26 mouse cellular contexts compared by ENCODE assay signal in the genomic region with DNA sequence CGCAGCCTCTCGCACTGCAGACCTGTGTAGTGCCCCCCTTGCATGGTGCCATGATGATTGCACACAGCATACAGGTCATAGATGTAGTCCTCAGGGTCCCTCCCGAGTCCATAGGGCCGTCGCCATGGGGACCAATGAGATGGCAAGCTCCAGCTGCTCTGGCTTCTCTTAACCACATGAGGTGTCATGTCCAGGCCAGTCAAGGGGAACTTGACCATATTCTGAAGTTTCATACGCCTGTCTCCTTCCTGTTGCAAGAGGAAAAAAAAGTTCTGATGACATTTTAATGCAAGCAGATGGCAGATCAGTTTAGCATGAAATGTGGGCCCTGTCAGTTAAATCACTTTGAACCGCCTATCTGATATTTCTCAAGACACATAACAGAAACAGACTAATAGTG. TPM values are rescaled to one million over a fixed set of nuclear protein-coding genes. Genes with fewer than 3 reads are reported as not detected.
A peak's percentile ranks its signal among the peaks of the same experiment; 100 is the strongest.
DNase-seq lines count a peak whose midpoint lies in the region; ATAC-seq and TF ChIP-seq lines count a peak whose summit lies in the region.
"Had no signal": no experiment of that assay in that cellular context is flagged by ENCODE, and none has a peak within 500 bp of the region (broad histone marks: within the 10 kb centered on the region; RNA-seq: fewer than 3 reads in every experiment).

No protein-coding gene starts in this region.

- dilution Hi-C loops in CH12.LX (cut with MboI; ENCODE audit: extremely low pct_ligation_motif_present, extremely low pct_unique_long_range_greater_than_20kb, low sequenced_read_pairs), result no loop called here

- DNase-seq in 416B (ENCODE audit: low read depth) (peak; percentile 61), CH12.LX (ENCODE audit: extremely low read depth) (peak; percentile 27)
- peak; percentile 13 for DNase-seq in splenic B cell, adult 2 months (ENCODE audit: low read depth, low spot score)
- DNase-seq in urinary bladder, postnatal 14 days (ENCODE audit: low spot score), result no peak
- DNase-seq in heart, adult 9 months (ENCODE audit: low spot score in 2 of 2), result no peak
- DNase-seq in layer of hippocampus, postnatal 25 days (ENCODE audit: extremely low spot score in 1 of 2, low spot score in 1 of 2), result no peak
- DNase-seq: adrenal gland, adult 2 months; adrenal gland, postnatal 10 days; adrenal gland, postnatal 25 days; B cell, adult 2 months; cerebellum, adult 11 months; cerebellum, adult 18-20 months; cerebellum, adult 8-10 months; cerebellum, adult 9-11 months; cerebellum, postnatal 14 days; cerebellum, postnatal 36 days; embryo, embryonic 11 days had no signal

- no peak for TF ChIP-seq EP300 in CH12.LX (IDR thresholded peaks at IDR 0.05; ENCODE audit: low read length)

- H3K9me3 ChIP-seq in CH12.LX (replicated peaks; ENCODE audit: low read length), result no peaks in the 10 kb centered on the region
- H3K9me3 ChIP-seq: embryonic facial prominence, embryonic 13.5 days; embryonic facial prominence, embryonic 15.5 days; forebrain, embryonic 10.5 days; forebrain, embryonic 12.5 days had no signal

- ATAC-seq in megakaryocyte, adult 5-6 weeks (ENCODE audit: poor library complexity, severe bottlenecking), result peak; percentile 54
- ATAC-seq: CD4-positive, CD25-positive, alpha-beta regulatory T cell, adult 4 months; forebrain, embryonic 14.5 days; forebrain, embryonic 16.5 days had no signal

- peaks cover 0 to 16% of the 10 kb centered on the region in 2 experiments; a peak in 2 of 4 replicates for H3K4me1 ChIP-seq in CH12.LX (ENCODE audit: control insufficient read depth in 1 of 2, insufficient read depth in 2 of 2)
- H3K4me1 ChIP-seq: embryonic facial prominence, embryonic 13.5 days; embryonic facial prominence, embryonic 15.5 days; forebrain, embryonic 10.5 days; forebrain, embryonic 12.5 days had no signal

- peaks cover 35 to 91% of the 10 kb centered on the region in 2 experiments for H3K36me3 ChIP-seq in CH12.LX (replicated peaks in 1 of 2; ENCODE audit: control insufficient read depth in 1 of 2, insufficient read depth in 1 of 2, low read length in 1 of 2)
- peaks cover 5% of the 10 kb centered on the region for H3K36me3 ChIP-seq in splenic B cell, adult 2 months (ENCODE audit: control insufficient read depth, insufficient read depth, low read length, poor library complexity, severe bottlenecking)

- H3K9ac ChIP-seq in CH12.LX (ENCODE audit: insufficient read depth, low read depth), result no peak overlapping the region
- H3K9ac ChIP-seq: embryonic facial prominence, embryonic 13.5 days; embryonic facial prominence, embryonic 15.5 days; forebrain, embryonic 12.5 days had no signal

- no peak for TF ChIP-seq CTCF in CH12.LX (conservative IDR thresholded peaks at IDR 0.05 in 1 of 2, IDR thresholded peaks at IDR 0.05 in 1 of 2; ENCODE audit: low read depth in 2 of 2, low read length in 2 of 2)

- TF ChIP-seq POLR2A in CH12.LX (IDR thresholded peaks at IDR 0.05; ENCODE audit: low read depth, low read length), result no peak

- no peak overlapping the region for H3K4me2 ChIP-seq in CH12.LX (ENCODE audit: insufficient read depth, low read depth, poor library complexity, severe bottlenecking)
- H3K4me2 ChIP-seq: embryonic facial prominence, embryonic 13.5 days; embryonic facial prominence, embryonic 15.5 days; forebrain, embryonic 12.5 days had no signal

- H3K27me3 ChIP-seq in CH12.LX (replicated peaks), result no peaks in the 10 kb centered on the region
- no peaks in the 10 kb centered on the region for H3K27me3 ChIP-seq in splenic B cell, adult 2 months (ENCODE audit: control insufficient read depth, insufficient read depth, low read length, poor library complexity, severe bottlenecking)
- H3K27me3 ChIP-seq: embryonic facial prominence, embryonic 13.5 days; embryonic facial prominence, embryonic 15.5 days; forebrain, embryonic 12.5 days had no signal

- no peak for TF ChIP-seq RAD21 in CH12.LX (IDR thresholded peaks at IDR 0.05; ENCODE audit: low read depth, low read length)

- no peak overlapping the region for H3K27ac ChIP-seq in CH12.LX (ENCODE audit: insufficient read depth, low read depth)
- H3K27ac ChIP-seq: embryonic facial prominence, embryonic 13.5 days; embryonic facial prominence, embryonic 15.5 days; forebrain, embryonic 10.5 days; forebrain, embryonic 12.5 days had no signal

- H3K79me2 ChIP-seq in CH12.LX (replicated peaks; ENCODE audit: control insufficient read depth, extremely low read depth, insufficient read depth, poor library complexity, severe bottlenecking), result no peaks in the 10 kb centered on the region

- H3K4me3 ChIP-seq in CH12.LX (replicated peaks in 1 of 3; ENCODE audit: low read depth in 2 of 3, low read length in 2 of 3, poor library complexity in 1 of 3), result no peak overlapping the region
- H3K4me3 ChIP-seq: embryonic facial prominence, embryonic 13.5 days; embryonic facial prominence, embryonic 15.5 days; erythroblast, embryonic 14.5 days; forebrain, embryonic 10.5 days; forebrain, embryonic 12.5 days had no signal

- in situ Hi-C loops in CH12.LX (cut with MboI; ENCODE audit: low pct_ligation_motif_present, low pct_unique_long_range_greater_than_20kb, low sequenced_read_pairs), result no loop called here

TF ChIP-seq in CH12.LX, 34 proteins besides CTCF, POLR2A, EP300 and RAD21:
- TF ChIP-seq ZKSCAN1 (IDR thresholded peaks at IDR 0.05; ENCODE audit: borderline replicate concordance, low read depth, low read length) (no peak), CHD2 (IDR thresholded peaks at IDR 0.05; ENCODE audit: low read length) (no peak), JUN (IDR thresholded peaks at IDR 0.05; ENCODE audit: insufficient read depth, low read depth, low read length) (no peak), SIN3A (IDR thresholded peaks at IDR 0.05; ENCODE audit: low read length) (no peak), MYC (IDR thresholded peaks at IDR 0.05; ENCODE audit: low read depth, low read length) (no peak), USF1 (IDR thresholded peaks at IDR 0.05; ENCODE audit: low read depth, low read length) (no peak), TCF12 (IDR thresholded peaks at IDR 0.05; ENCODE audit: low read depth, low read length) (no peak), USF2 (conservative IDR thresholded peaks at IDR 0.05; ENCODE audit: low read depth, low read length) (no peak), ZC3H11A (IDR thresholded peaks at IDR 0.05; ENCODE audit: low read depth, low read length) (no peak), MEF2A (IDR thresholded peaks at IDR 0.05; ENCODE audit: borderline replicate concordance, low read depth, low read length) (no peak), BHLHE40 (IDR thresholded peaks at IDR 0.05; ENCODE audit: low read depth, low read length) (no peak), ZMIZ1 (IDR thresholded peaks at IDR 0.05; ENCODE audit: low read depth, low read length) (no peak), MXI1 (IDR thresholded peaks at IDR 0.05; ENCODE audit: low read depth, low read length) (no peak), ZNF384 (IDR thresholded peaks at IDR 0.05; ENCODE audit: low read depth, low read length) (no peak), GABPA (IDR thresholded peaks at IDR 0.05; ENCODE audit: insufficient replicate concordance, low read depth, low read length) (no peak), PAX5 (IDR thresholded peaks at IDR 0.05; ENCODE audit: low read length) (no peak), ELF1 (IDR thresholded peaks at IDR 0.05; ENCODE audit: low read depth, low read length) (no peak), NRF1 (IDR thresholded peaks at IDR 0.05; ENCODE audit: low read depth, low read length) (no peak), IRF4 (IDR thresholded peaks at IDR 0.05; ENCODE audit: low read depth, low read length) (no peak), RCOR1 (conservative IDR thresholded peaks at IDR 0.05; ENCODE audit: low read depth, low read length) (no peak)

RNA-seq across cellular contexts. Expression of a gene that starts 48.2 kb away (rescaled TPM):
- 7.5 and 8.6 TPM in 2 replicates for total RNA-seq in CH12.LX (2012; rRNA removed)
- total RNA-seq in CH12.LX (2014; rRNA removed), result 8.0 and 9.1 TPM in 2 replicates
- 6.4 and 7.8 TPM in 2 replicates for polyA plus RNA-seq in CH12.LX (2012; ENCODE audit: insufficient read length, low read depth)
- 4.7 and 5.3 TPM in 2 replicates for total RNA-seq in megakaryocyte, adult 5-6 weeks (2015)
- 4.0 and 4.5 TPM in 2 replicates for total RNA-seq in megakaryocyte, adult 5-6 weeks (2017)
- total RNA-seq in layer of hippocampus, postnatal 25 days (2021), result 10 to 100 TPM; 58.9 to 60.3 TPM

Comparison
In these comparisons a context has a peak if more than half of its experiments do, and no peak if none do; other contexts are left out.
1. DNase-seq: peak in 416B (single experiment), CH12.LX (single experiment) and splenic B cell, adult 2 months (single experiment); none in urinary bladder, postnatal 14 days (single experiment), heart, adult 9 months (0 of 2) and layer of hippocampus, postnatal 25 days (0 of 2).
2. RNA of a gene that starts 48.2 kb away (total RNA-seq): 58.9 to 60.3 TPM in layer of hippocampus, postnatal 25 days; 7.5 to 9.1 TPM in CH12.LX and 4.0 to 5.3 TPM in megakaryocyte, adult 5-6 weeks; every median in the first group is over 4 times any median in the second.